Comparison of ENCODE assay signal across 27 mouse cellular contexts in the genomic region with DNA sequence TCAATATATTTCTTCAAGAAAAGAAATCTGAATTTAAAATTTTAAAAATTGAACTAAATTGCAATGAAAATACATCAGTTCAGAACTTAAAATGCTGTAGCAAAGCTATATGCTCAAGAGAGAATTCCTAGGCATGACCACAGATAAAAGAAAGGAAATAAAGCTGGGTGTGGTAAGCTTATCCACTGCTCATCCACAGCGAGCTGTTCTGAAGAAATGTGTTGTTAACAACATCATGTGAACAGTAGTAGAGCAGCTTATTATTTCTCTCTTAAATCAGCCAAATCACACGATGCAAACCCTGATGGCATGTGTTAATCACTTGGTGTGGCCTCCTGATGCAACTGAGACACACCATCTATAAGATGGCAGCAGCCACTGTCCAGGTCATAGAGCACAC.
"Had no signal": no experiment of that assay in that cellular context is flagged by ENCODE, and none has a peak within 500 bp of the region (broad histone marks: within the 10 kb centered on the region; RNA-seq: fewer than 3 reads in every experiment).

No protein-coding gene starts in this region.

- DNase-seq: cerebellum, adult 8-10 months; cerebellum, adult 9-10 months; cerebellum, adult 9-11 months; cerebellum, postnatal 10 days; cerebellum, postnatal 14 days; cerebellum, postnatal 25 days; cerebellum, postnatal 36 days; embryo, embryonic 11 days; forebrain, postnatal 0 days; gastrocnemius, adult 2 months; gastrocnemius, postnatal 10 days; gastrocnemius, postnatal 14 days; gastrocnemius, postnatal 25 days; gastrocnemius, postnatal 36 days; heart, adult 11 months; heart, adult 18-20 months; heart, adult 2 months had no signal

- H3K9me3 ChIP-seq: embryonic facial prominence, embryonic 10.5 days; embryonic facial prominence, embryonic 12.5 days; embryonic facial prominence, embryonic 13.5 days; embryonic facial prominence, embryonic 15.5 days; forebrain, embryonic 10.5 days; forebrain, embryonic 13.5 days; forebrain, embryonic 15.5 days had no signal

- H3K9ac ChIP-seq: embryonic facial prominence, embryonic 12.5 days; embryonic facial prominence, embryonic 13.5 days; embryonic facial prominence, embryonic 15.5 days; forebrain, embryonic 13.5 days; forebrain, embryonic 15.5 days; forebrain, postnatal 0 days had no signal

- H3K4me2 ChIP-seq: embryonic facial prominence, embryonic 12.5 days; embryonic facial prominence, embryonic 13.5 days; embryonic facial prominence, embryonic 15.5 days; forebrain, embryonic 13.5 days; forebrain, embryonic 15.5 days had no signal

- H3K27ac ChIP-seq: embryonic facial prominence, embryonic 10.5 days; embryonic facial prominence, embryonic 12.5 days; embryonic facial prominence, embryonic 13.5 days; embryonic facial prominence, embryonic 15.5 days; forebrain, embryonic 10.5 days; forebrain, embryonic 13.5 days; forebrain, embryonic 15.5 days; gastrocnemius, adult 2 months; heart, adult 2 months had no signal

- H3K4me3 ChIP-seq: embryonic facial prominence, embryonic 10.5 days; embryonic facial prominence, embryonic 12.5 days; embryonic facial prominence, embryonic 13.5 days; embryonic facial prominence, embryonic 15.5 days; erythroblast, embryonic 14.5 days; forebrain, embryonic 10.5 days; forebrain, embryonic 13.5 days; forebrain, embryonic 15.5 days; gastrocnemius, adult 2 months; heart, adult 2 months had no signal

- H3K4me1 ChIP-seq: embryonic facial prominence, embryonic 10.5 days; embryonic facial prominence, embryonic 12.5 days; embryonic facial prominence, embryonic 13.5 days; embryonic facial prominence, embryonic 15.5 days; forebrain, embryonic 15.5 days had no signal

- ATAC-seq: forebrain, embryonic 13.5 days; forebrain, embryonic 14.5 days; forebrain, embryonic 15.5 days; forebrain, embryonic 16.5 days; forebrain, postnatal 0 days had no signal

- H3K27me3 ChIP-seq: embryonic facial prominence, embryonic 12.5 days; embryonic facial prominence, embryonic 13.5 days; embryonic facial prominence, embryonic 15.5 days; forebrain, embryonic 13.5 days; forebrain, embryonic 15.5 days had no signal

- H3K36me3 ChIP-seq: embryonic facial prominence, embryonic 10.5 days; embryonic facial prominence, embryonic 12.5 days; embryonic facial prominence, embryonic 13.5 days; embryonic facial prominence, embryonic 15.5 days; forebrain, embryonic 10.5 days; forebrain, embryonic 15.5 days had no signal
